Mouse (Mus musculus) 416B (cell line): ENCODE measurements around the gene Micu2.

Experiments
- DNase-seq: peaks from one replicate; pipeline ENCODE4 v3.0.0; 2011; ENCODE audit warnings: low read depth

Gene Micu2

GRCm38 (mm10) chr14:57998526-57999401, at the start of gene Micu2:
TSS of gene Micu2 (minus strand) at chr14:57999262.
- DNase-seq = peak; percentile 96

GRCm38 (mm10) chr14:58046639-58047284, 47.7 kb upstream of the Micu2 start:
- no peak for DNase-seq

- no peak for DNase-seq
Measured at GRCm38 (mm10) chr14:58036174-58036573, 37.1 kb upstream of the Micu2 start.

- DNase-seq = peak; percentile 24
Measured at GRCm38 (mm10) chr14:58034567-58034966, 35.5 kb upstream of the Micu2 start.

- peak; percentile 50 for DNase-seq
Measured at GRCm38 (mm10) chr14:58018869-58019268, 19.8 kb upstream of the Micu2 start.

GRCm38 (mm10) chr14:58003852-58004251, 4.8 kb upstream of the Micu2 start:
- DNase-seq = no peak

- DNase-seq = no peak
Measured at GRCm38 (mm10) chr14:58002161-58002560, 3.1 kb upstream of the Micu2 start.

GRCm38 (mm10) chr14:57999402-57999734, 306 bp upstream of the Micu2 start:
- no peak for DNase-seq

GRCm38 (mm10) chr14:57997431-57997830, 1.6 kb downstream of the Micu2 start:
- no peak for DNase-seq

- peak; percentile 44 for DNase-seq
Measured at GRCm38 (mm10) chr14:57996210-57996609, 2.9 kb downstream of the Micu2 start.

- DNase-seq = no peak
Measured at GRCm38 (mm10) chr14:57991761-57992160, 7.3 kb downstream of the Micu2 start.

- DNase-seq = no peak
Measured at GRCm38 (mm10) chr14:57989162-57989561, 9.9 kb downstream of the Micu2 start.

- DNase-seq = no peak
Measured at GRCm38 (mm10) chr14:57985780-57986179, 13.3 kb downstream of the Micu2 start.

GRCm38 (mm10) chr14:57982450-57982849, 16.6 kb downstream of the Micu2 start:
- DNase-seq = no peak

GRCm38 (mm10) chr14:57981720-57982418, 17.2 kb downstream of the Micu2 start:
- no peak for DNase-seq

- no peak for DNase-seq
Measured at GRCm38 (mm10) chr14:57980776-57981175, 18.3 kb downstream of the Micu2 start.

GRCm38 (mm10) chr14:57980179-57980578, 18.9 kb downstream of the Micu2 start:
- DNase-seq = no peak

GRCm38 (mm10) chr14:57978144-57978543, 20.9 kb downstream of the Micu2 start:
- DNase-seq = no peak

- no peak for DNase-seq
Measured at GRCm38 (mm10) chr14:57975656-57976055, 23.4 kb downstream of the Micu2 start.

GRCm38 (mm10) chr14:57971986-57972525, 27.0 kb downstream of the Micu2 start:
- DNase-seq = peak; percentile 65

GRCm38 (mm10) chr14:57968873-57969272, 30.2 kb downstream of the Micu2 start:
- no peak for DNase-seq

- DNase-seq = no peak
Measured at GRCm38 (mm10) chr14:57967080-57967797, 31.8 kb downstream of the Micu2 start.
